Mouse (Mus musculus): ENCODE measurements around the gene H2-T3. TPM values are rescaled to one million over a fixed set of nuclear protein-coding genes. Genes with fewer than 3 reads are reported as not detected.

Gene H2-T3
- total RNA-seq, 2 experiments from 2014 or later: not detected

Other genes starting within 250 kb of the H2-T3 start
- gene Abcf1, start 220.5 kb downstream of the H2-T3 start, total RNA-seq (2021): 10 to 100 TPM; 86.2 to 86.6 TPM
- 100 to 1,000 TPM; 123 to 128 TPM for gene Gnl1, start 210.4 kb downstream of the H2-T3 start, total RNA-seq (2021)
- gene Prr3, start 210.1 kb downstream of the H2-T3 start, total RNA-seq (2021): 10 to 100 TPM; 72.1 to 79.2 TPM
- under 1 TPM; 0.54 to 0.80 TPM for gene H2-T24, start 169.7 kb downstream of the H2-T3 start, total RNA-seq (2021)
- 1 to 10 TPM; 2.4 to 2.9 TPM for gene H2-T23, start 157.4 kb downstream of the H2-T3 start, total RNA-seq (2021)
- 1 to 10 TPM; 8.2 to 9.0 TPM for gene H2-T22, start 147.5 kb downstream of the H2-T3 start, total RNA-seq (2021)
- not detected for gene Gm6034, start 147.3 kb downstream of the H2-T3 start, total RNA-seq (2021)
- under 1 TPM; 0.30 to 0.65 TPM for gene Gm11127, start 131.9 kb downstream of the H2-T3 start, total RNA-seq (2021)
- gene Gm19684, start 68.6 kb downstream of the H2-T3 start, total RNA-seq (2021): not detected
- gene Gm7030, start 60.9 kb downstream of the H2-T3 start, total RNA-seq (2021): not detected
- not detected for gene Gm8909, start 21.8 kb downstream of the H2-T3 start, total RNA-seq (2021)
- 10 to 100 TPM; 42.6 to 43.6 TPM for gene Rpp21, start 67.8 kb upstream of the H2-T3 start, total RNA-seq (2021)
- gene Trim39, start 82.0 kb upstream of the H2-T3 start, total RNA-seq (2021): 10 to 100 TPM; 21.1 to 23.9 TPM
- gene H2-M10.2, start 96.2 kb upstream of the H2-T3 start, total RNA-seq (2021): not detected
- gene H2-M10.1, start 135.9 kb upstream of the H2-T3 start, total RNA-seq (2021): not detected
- not detected for gene H2-M10.3, start 178.1 kb upstream of the H2-T3 start, total RNA-seq (2021)

All from layer of hippocampus, postnatal 10 days (tissue).